Mouse (Mus musculus): Measurements from ENCODE around the gene Tmem33. TPM values are rescaled to one million over a fixed set of nuclear protein-coding genes. Genes with fewer than 3 reads are reported as not detected.

Tmem33 gene
- polyA plus RNA-seq, 1 experiment from 2014 or later, result 66.0 TPM

DNA sequence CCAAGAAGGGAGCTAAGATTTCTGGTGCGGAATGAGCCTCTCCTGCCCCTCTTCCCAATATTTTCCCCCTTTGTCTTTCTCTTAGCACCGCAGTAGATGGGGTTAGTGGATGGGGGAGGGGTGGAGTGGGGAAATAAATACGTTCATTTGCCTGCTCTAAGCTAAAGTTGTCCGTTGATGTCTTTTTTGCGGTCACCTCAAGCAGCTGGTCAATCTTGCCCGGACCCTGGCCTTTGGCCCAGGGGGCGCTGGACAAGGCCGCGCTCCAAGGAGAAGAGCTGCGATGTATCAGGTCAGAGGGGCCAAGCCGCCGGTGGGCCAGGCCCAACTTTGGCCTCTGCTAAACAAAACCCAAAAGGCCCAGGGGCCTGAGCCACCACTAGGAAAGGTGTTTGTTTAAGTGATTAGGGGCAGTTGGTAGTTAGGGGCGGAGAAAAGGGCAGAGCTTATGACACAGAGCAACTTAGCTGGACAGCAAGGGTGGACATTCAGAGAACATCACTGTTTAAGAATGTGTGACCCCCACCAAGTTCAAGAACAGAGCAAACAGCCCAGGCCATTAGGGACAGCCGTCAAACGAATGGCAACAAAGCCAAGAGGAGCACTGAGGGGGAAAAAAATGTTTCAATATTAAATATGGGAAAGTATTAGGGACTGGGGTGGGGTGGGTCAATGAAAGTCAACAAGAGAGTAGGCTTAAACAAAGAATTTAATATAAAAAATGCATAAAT lies 36.8 kb upstream of the Tmem33 start:
- Histone ChIP-seq H3K36me3 (ENCODE audit: control insufficient read depth, insufficient read depth, low read length) (no peaks in the 10 kb centered on the region), H3K9me3 (ENCODE audit: control insufficient read depth, low read length) (no peaks in the 10 kb centered on the region), H3K4me2 (ENCODE audit: low read depth, low read length) (no peak overlapping the region), H3K4me3 (ENCODE audit: low read depth, low read length) (no peak overlapping the region), H3K4me1 (ENCODE audit: control insufficient read depth, insufficient read depth, low read length) (peaks cover 5% of the 10 kb centered on the region), H3K9ac (replicated peaks; ENCODE audit: low read depth, low read length) (no peak overlapping the region), H3K27me3 (ENCODE audit: control insufficient read depth, insufficient read depth, low read length) (peaks cover 82% of the 10 kb centered on the region), H3K27ac (ENCODE audit: low read depth, low read length) (no peak overlapping the region)
- WGBS, result 4% methylated on average over 15 of the region's 15 CpGs
- no peak for ATAC-seq (ENCODE audit: low read depth)

GRCm38 (mm10) chr5:67224122-67224502 lies 36.3 kb upstream of the Tmem33 start:
- peaks cover 5% of the 10 kb centered on the region for H3K4me1 ChIP-seq (ENCODE audit: control insufficient read depth, insufficient read depth, low read length)
- no peak overlapping the region for H3K27ac ChIP-seq (ENCODE audit: low read depth, low read length)
- H3K36me3 ChIP-seq (ENCODE audit: control insufficient read depth, insufficient read depth, low read length), result no peaks in the 10 kb centered on the region
- no peak overlapping the region for H3K4me3 ChIP-seq (ENCODE audit: low read depth, low read length)
- H3K9ac ChIP-seq (replicated peaks; ENCODE audit: low read depth, low read length), result no peak overlapping the region
- 5% methylated on average over 6 of the region's 6 CpGs for WGBS
- peaks cover 82% of the 10 kb centered on the region for H3K27me3 ChIP-seq (ENCODE audit: control insufficient read depth, insufficient read depth, low read length)
- H3K4me2 ChIP-seq (ENCODE audit: low read depth, low read length), result no peak overlapping the region
- ATAC-seq (ENCODE audit: low read depth), result no peak
- no peaks in the 10 kb centered on the region for H3K9me3 ChIP-seq (ENCODE audit: control insufficient read depth, low read length)

DNA sequence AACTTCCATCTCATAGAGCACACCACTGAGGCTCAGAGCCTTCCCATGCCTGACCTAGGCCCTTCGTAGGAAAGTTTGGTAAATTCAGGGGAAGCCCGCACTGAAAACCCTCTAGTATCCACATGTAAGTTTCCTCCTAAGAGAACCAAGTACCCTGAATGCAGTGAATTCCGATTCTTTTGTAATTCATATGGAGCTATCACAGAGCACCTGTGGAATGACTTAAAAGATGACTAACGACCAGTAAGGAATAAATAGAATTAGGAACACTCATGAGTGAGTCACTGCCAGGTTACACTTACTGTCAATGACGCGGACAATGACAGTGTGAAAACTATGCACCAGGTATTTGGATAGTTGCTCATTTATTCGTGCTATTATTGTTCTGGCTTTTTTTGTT lies 34.6 kb upstream of the Tmem33 start:
- WGBS, result 41% methylated on average over 7 of the region's 7 CpGs
- Histone ChIP-seq H3K4me2 (ENCODE audit: low read depth, low read length) (no peak overlapping the region), H3K9me3 (ENCODE audit: control insufficient read depth, low read length) (no peaks in the 10 kb centered on the region), H3K9ac (replicated peaks; ENCODE audit: low read depth, low read length) (no peak overlapping the region), H3K27me3 (ENCODE audit: control insufficient read depth, insufficient read depth, low read length) (peaks cover 75% of the 10 kb centered on the region), H3K36me3 (ENCODE audit: control insufficient read depth, insufficient read depth, low read length) (no peaks in the 10 kb centered on the region), H3K4me3 (ENCODE audit: low read depth, low read length) (no peak overlapping the region), H3K4me1 (ENCODE audit: control insufficient read depth, insufficient read depth, low read length) (peaks cover 5% of the 10 kb centered on the region), H3K27ac (ENCODE audit: low read depth, low read length) (no peak overlapping the region)
- no peak for ATAC-seq (ENCODE audit: low read depth)

DNA sequence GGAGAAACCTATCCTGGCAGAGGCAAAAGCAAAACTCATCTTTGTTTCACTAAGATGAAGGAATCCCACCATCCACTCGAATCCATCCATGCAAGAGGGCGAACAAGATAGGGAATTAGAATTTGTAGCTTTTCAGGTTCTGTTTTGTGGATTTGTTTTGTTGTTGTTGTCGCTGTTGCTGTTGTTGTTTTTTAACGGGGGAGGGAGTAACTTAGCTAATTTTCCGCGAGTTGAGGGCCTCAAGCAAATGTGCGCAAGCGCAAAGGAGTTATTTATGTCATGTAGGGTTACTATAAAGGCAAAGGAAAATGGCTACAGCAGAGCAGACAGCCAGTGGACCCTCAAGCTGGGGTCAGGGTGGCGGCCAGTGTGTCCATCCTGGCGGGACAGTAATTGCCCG lies 33.1 kb upstream of the Tmem33 start:
- H3K9me3 ChIP-seq (ENCODE audit: control insufficient read depth, low read length), result no peaks in the 10 kb centered on the region
- H3K9ac ChIP-seq (replicated peaks; ENCODE audit: low read depth, low read length), result no peak overlapping the region
- no peak overlapping the region for H3K4me3 ChIP-seq (ENCODE audit: low read depth, low read length)
- 5% methylated on average over 11 of the region's 11 CpGs for WGBS
- peaks cover 8% of the 10 kb centered on the region for H3K4me1 ChIP-seq (ENCODE audit: control insufficient read depth, insufficient read depth, low read length)
- no peak for ATAC-seq (ENCODE audit: low read depth)
- H3K36me3 ChIP-seq (ENCODE audit: control insufficient read depth, insufficient read depth, low read length), result no peaks in the 10 kb centered on the region
- H3K27me3 ChIP-seq (ENCODE audit: control insufficient read depth, insufficient read depth, low read length), result peaks cover 69% of the 10 kb centered on the region
- H3K27ac ChIP-seq (ENCODE audit: low read depth, low read length), result no peak overlapping the region
- H3K4me2 ChIP-seq (ENCODE audit: low read depth, low read length), result no peak overlapping the region

DNA sequence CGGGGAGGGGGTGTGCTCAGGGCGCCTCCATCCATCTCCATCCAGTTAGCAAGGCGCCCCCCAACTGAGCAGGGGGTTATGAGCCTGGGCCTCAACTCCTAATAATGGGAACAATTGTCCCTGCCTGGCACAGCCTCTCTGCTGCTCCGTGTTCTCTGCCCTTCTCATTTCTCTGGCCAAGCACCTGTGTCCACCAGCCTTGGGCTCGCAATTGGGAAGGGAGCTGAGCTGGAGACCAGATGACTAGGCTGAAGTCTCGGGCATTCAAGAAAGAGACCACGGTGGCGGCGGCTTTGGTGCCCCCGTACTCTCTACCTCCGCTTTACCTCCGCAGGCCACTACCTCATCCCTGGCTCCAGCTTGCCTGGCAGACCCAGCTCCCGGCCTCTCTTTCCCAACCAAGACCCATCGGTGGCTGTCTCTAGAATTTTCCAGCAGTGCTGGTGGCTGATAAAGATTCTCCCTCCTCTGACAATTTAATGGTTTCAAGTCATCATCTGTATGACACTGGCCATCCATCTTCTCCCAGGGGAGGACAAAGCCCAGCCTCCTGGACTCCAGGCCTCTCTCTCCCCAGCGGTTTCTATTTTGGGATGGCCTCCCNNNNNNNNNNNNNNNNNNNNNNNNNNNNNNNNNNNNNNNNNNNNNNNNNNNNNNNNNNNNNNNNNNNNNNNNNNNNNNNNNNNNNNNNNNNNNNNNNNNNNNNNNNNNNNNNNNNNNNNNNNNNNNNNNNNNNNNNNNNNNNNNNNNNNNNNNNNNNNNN lies 32.5 kb upstream of the Tmem33 start:
- H3K9ac ChIP-seq (replicated peaks; ENCODE audit: low read depth, low read length), result no peak overlapping the region
- H3K27ac ChIP-seq (ENCODE audit: low read depth, low read length), result no peak overlapping the region
- H3K27me3 ChIP-seq (ENCODE audit: control insufficient read depth, insufficient read depth, low read length), result peaks cover 70% of the 10 kb centered on the region
- H3K4me2 ChIP-seq (ENCODE audit: low read depth, low read length), result no peak overlapping the region
- no peaks in the 10 kb centered on the region for H3K36me3 ChIP-seq (ENCODE audit: control insufficient read depth, insufficient read depth, low read length)
- ATAC-seq (ENCODE audit: low read depth), result no peak
- peaks cover 4% of the 10 kb centered on the region for H3K4me1 ChIP-seq (ENCODE audit: control insufficient read depth, insufficient read depth, low read length)
- no peaks in the 10 kb centered on the region for H3K9me3 ChIP-seq (ENCODE audit: control insufficient read depth, low read length)
- H3K4me3 ChIP-seq (ENCODE audit: low read depth, low read length), result no peak overlapping the region
- 1% methylated on average over 15 of the region's 15 CpGs for WGBS

DNA sequence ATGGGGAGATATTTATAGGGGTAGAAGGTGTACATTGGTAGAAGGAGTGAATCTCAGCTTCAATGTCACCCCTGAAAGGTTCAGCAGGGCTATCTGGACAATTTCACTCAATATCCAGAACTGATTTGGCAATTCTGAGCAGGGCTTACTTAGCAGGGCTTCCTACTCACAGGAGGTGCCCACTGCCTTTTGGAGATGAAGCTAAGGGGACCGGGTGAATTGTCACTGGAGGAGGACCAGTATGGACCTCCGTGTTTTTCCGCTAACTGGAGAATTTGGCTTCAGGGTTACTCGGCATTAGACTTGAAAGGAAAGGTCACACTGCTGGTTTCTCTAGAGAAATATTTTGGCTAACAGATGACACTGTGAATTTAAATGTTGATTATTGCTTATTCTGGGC lies 25.7 kb upstream of the Tmem33 start:
- H3K27ac ChIP-seq (ENCODE audit: low read depth, low read length), result no peak overlapping the region
- peaks cover 39% of the 10 kb centered on the region for H3K27me3 ChIP-seq (ENCODE audit: control insufficient read depth, insufficient read depth, low read length)
- H3K36me3 ChIP-seq (ENCODE audit: control insufficient read depth, insufficient read depth, low read length), result no peaks in the 10 kb centered on the region
- no peak overlapping the region for H3K4me2 ChIP-seq (ENCODE audit: low read depth, low read length)
- WGBS, result 51% methylated on average over 4 of the region's 4 CpGs
- H3K9me3 ChIP-seq (ENCODE audit: control insufficient read depth, low read length), result no peaks in the 10 kb centered on the region
- H3K4me3 ChIP-seq (ENCODE audit: low read depth, low read length), result no peak overlapping the region
- no peak for ATAC-seq (ENCODE audit: low read depth)
- H3K9ac ChIP-seq (replicated peaks; ENCODE audit: low read depth, low read length), result no peak overlapping the region
- peaks cover 4% of the 10 kb centered on the region; the same call in 1 of the 2 replicates for H3K4me1 ChIP-seq (ENCODE audit: control insufficient read depth, insufficient read depth, low read length)

GRCm38 (mm10) chr5:67235462-67235861 lies 24.9 kb upstream of the Tmem33 start:
- Histone ChIP-seq H3K27ac (ENCODE audit: low read depth, low read length) (no peak overlapping the region), H3K4me2 (ENCODE audit: low read depth, low read length) (no peak overlapping the region), H3K36me3 (ENCODE audit: control insufficient read depth, insufficient read depth, low read length) (no peaks in the 10 kb centered on the region), H3K27me3 (ENCODE audit: control insufficient read depth, insufficient read depth, low read length) (peaks cover 36% of the 10 kb centered on the region), H3K9ac (replicated peaks; ENCODE audit: low read depth, low read length) (no peak overlapping the region), H3K4me3 (ENCODE audit: low read depth, low read length) (no peak overlapping the region), H3K9me3 (ENCODE audit: control insufficient read depth, low read length) (no peaks in the 10 kb centered on the region), H3K4me1 (ENCODE audit: control insufficient read depth, insufficient read depth, low read length) (peaks cover 4% of the 10 kb centered on the region; the same call in 1 of the 2 replicates)
- WGBS, result 65% methylated on average over 3 of the region's 3 CpGs
- no peak for ATAC-seq (ENCODE audit: low read depth)

DNA sequence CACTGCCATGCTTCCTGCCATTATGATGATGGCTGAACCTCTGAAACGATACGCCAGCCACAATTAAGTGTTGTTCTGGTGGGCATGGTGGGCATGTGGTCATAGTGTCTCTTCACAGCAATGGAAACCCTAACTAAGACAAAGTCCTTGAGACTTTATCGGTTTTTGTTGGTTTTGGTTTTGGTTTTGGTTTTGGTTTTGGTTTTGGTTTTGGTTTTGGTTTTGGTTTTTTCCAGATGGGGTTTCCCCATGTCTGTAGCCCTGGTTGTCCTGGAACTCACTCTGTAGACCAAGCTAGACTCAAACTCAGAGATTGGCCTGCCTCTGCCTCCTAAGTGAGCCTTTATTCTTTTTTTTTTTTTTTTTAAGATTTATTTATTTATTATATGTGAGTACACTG lies 23.8 kb upstream of the Tmem33 start:
- H3K27ac ChIP-seq (ENCODE audit: low read depth, low read length), result no peak overlapping the region
- no peaks in the 10 kb centered on the region for H3K4me1 ChIP-seq (ENCODE audit: control insufficient read depth, insufficient read depth, low read length)
- H3K4me2 ChIP-seq (ENCODE audit: low read depth, low read length), result no peak overlapping the region
- H3K9ac ChIP-seq (replicated peaks; ENCODE audit: low read depth, low read length), result no peak overlapping the region
- H3K27me3 ChIP-seq (ENCODE audit: control insufficient read depth, insufficient read depth, low read length), result peaks cover 26% of the 10 kb centered on the region
- ATAC-seq (ENCODE audit: low read depth), result no peak
- H3K36me3 ChIP-seq (ENCODE audit: control insufficient read depth, insufficient read depth, low read length), result no peaks in the 10 kb centered on the region
- WGBS, result 92% methylated on average over 3 of the region's 3 CpGs
- no peaks in the 10 kb centered on the region for H3K9me3 ChIP-seq (ENCODE audit: control insufficient read depth, low read length)
- no peak overlapping the region for H3K4me3 ChIP-seq (ENCODE audit: low read depth, low read length)

DNA sequence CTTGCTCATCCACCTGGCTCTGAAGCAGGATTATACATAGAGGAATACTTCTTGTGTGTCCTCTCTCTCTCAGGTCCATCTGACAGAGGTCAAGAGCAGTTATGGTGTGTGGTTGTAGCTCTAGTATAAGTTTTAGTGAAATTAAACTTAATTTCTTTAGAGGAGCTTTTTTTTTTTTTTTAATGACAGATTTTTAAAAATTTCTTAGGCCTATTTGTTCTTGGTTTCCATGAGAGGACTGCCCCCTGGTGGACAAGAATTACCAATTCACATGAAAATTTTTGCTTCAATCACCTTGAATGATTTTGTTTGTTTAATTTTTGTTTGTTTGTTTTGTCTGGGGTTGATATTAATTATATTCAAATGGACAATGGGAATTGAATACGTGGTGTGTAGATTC lies 22.1 kb upstream of the Tmem33 start:
- H3K27me3 ChIP-seq (ENCODE audit: control insufficient read depth, insufficient read depth, low read length), result peaks cover 19% of the 10 kb centered on the region
- no peak overlapping the region for H3K4me2 ChIP-seq (ENCODE audit: low read depth, low read length)
- no peak overlapping the region for H3K9ac ChIP-seq (replicated peaks; ENCODE audit: low read depth, low read length)
- H3K4me1 ChIP-seq (ENCODE audit: control insufficient read depth, insufficient read depth, low read length), result no peaks in the 10 kb centered on the region
- no peak overlapping the region for H3K4me3 ChIP-seq (ENCODE audit: low read depth, low read length)
- no peak for ATAC-seq (ENCODE audit: low read depth)
- WGBS, result 12% methylated on average over 1 of the region's 1 CpGs
- no peaks in the 10 kb centered on the region for H3K9me3 ChIP-seq (ENCODE audit: control insufficient read depth, low read length)
- no peaks in the 10 kb centered on the region for H3K36me3 ChIP-seq (ENCODE audit: control insufficient read depth, insufficient read depth, low read length)
- no peak overlapping the region for H3K27ac ChIP-seq (ENCODE audit: low read depth, low read length)

All from neural tube, embryonic 14.5 days (tissue).